Mouse (Mus musculus) CH12.LX (cell line): ENCODE data around the gene Gch1.

ENCODE experiments used
- CHD2 ChIP-seq: IDR thresholded peaks from 2 replicates; pipeline ENCODE4 v1.6.1; 2011; ENCODE audit warnings: low read length, improper control_type of control experiment
- CTCF ChIP-seq, 2 experiments: IDR thresholded peaks in 1 of 2; conservative IDR thresholded peaks in 1 of 2; 2 replicates each; pipeline ENCODE4 v1.5.1; 2011 to 2012; ENCODE audit warnings: low read depth in 2 of 2, low read length in 2 of 2, improper control_type of control experiment in 1 of 2, inconsistent platforms in 1 of 2, mild to moderate bottlenecking in 1 of 2, moderate library complexity in 1 of 2
- E2F4 ChIP-seq: IDR thresholded peaks from 2 replicates; pipeline ENCODE4 v1.6.1; 2011; ENCODE audit warnings: low read depth, low read length, improper control_type of control experiment; ENCODE audit not compliant: insufficient replicate concordance
- EP300 ChIP-seq: IDR thresholded peaks from 2 replicates; pipeline ENCODE4 v1.6.1; 2011; ENCODE audit warnings: low read length, improper control_type of control experiment
- JUND ChIP-seq: conservative IDR thresholded peaks from 2 replicates; pipeline ENCODE4 v1.6.1; 2011; ENCODE audit warnings: low read depth, low read length, improper control_type of control experiment
- MXI1 ChIP-seq: IDR thresholded peaks from 2 replicates; pipeline ENCODE4 v1.6.1; 2011; ENCODE audit warnings: mild to moderate bottlenecking, low read depth, low read length, improper control_type of control experiment
- POLR2A ChIP-seq: IDR thresholded peaks from 2 replicates; pipeline ENCODE4 v1.6.1; 2011; ENCODE audit warnings: low read depth, mild to moderate bottlenecking, improper control_type of control experiment, low read length
- TBP ChIP-seq: conservative IDR thresholded peaks from 2 replicates; pipeline ENCODE4 v1.6.1; 2011; ENCODE audit warnings: low read depth, low read length, improper control_type of control experiment
- USF1 ChIP-seq: IDR thresholded peaks from 2 replicates; pipeline ENCODE4 v1.6.1; 2014; ENCODE audit warnings: low read depth, mild to moderate bottlenecking, inconsistent platforms, low read length, improper control_type of control experiment
- ZMIZ1 ChIP-seq: IDR thresholded peaks from 2 replicates; pipeline ENCODE4 v1.6.1; 2012; ENCODE audit warnings: low read depth, mild to moderate bottlenecking, inconsistent platforms, low read length, improper control_type of control experiment
- ZNF384 ChIP-seq: IDR thresholded peaks from 2 replicates; pipeline ENCODE4 v1.6.1; 2012; ENCODE audit warnings: low read depth, low read length, improper control_type of control experiment, inconsistent platforms

DNA sequence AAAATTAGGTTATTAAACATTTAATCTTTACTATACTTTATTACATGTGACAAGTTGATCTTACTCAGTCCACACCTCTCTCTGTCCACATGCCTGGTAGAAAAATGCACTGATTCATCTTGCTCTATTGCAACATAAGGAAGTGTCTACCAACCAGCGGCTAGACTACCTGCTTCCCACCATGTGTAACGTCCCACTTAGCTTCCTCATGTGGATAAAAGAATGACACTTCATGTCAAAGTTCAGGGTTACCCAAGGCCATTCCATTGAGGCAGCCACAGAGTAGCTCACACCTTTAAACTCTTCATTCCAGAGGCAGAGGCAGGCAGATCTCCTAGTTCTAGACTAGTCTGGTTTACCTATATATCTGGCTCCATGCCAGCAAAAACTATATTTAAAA lies 2.7 kb downstream of the Gch1 start:
- TF ChIP-seq CTCF (conservative IDR thresholded peaks at IDR 0.05 in 1 of 2, IDR thresholded peaks at IDR 0.05 in 1 of 2; ENCODE audit: low read depth in 2 of 2, low read length in 2 of 2), result no peak
- no peak for TF ChIP-seq EP300
- TF ChIP-seq USF1, result no peak
- no peak for TF ChIP-seq E2F4
- TF ChIP-seq ZNF384, result no peak
- no peak for TF ChIP-seq POLR2A
- no peak for TF ChIP-seq ZMIZ1
- no peak for TF ChIP-seq JUND
- no peak for TF ChIP-seq CHD2
- TF ChIP-seq MXI1, result no peak
- no peak for TF ChIP-seq TBP
